Mouse (Mus musculus) CH12.LX (cell line): ENCODE results near the gene Olfr470. TPM values are rescaled to one million over a fixed set of nuclear protein-coding genes. Genes with fewer than 3 reads are reported as not detected.
"Not testable (repeated sequence)": the region's sequence is repeated elsewhere in the genome, so short reads cannot be mapped to it uniquely, and the experiment has no call there.

Experiments used
- DNase-seq: peaks from one replicate; pipeline ENCODE4 v3.0.0-alpha.2; 2013; ENCODE audit errors: extremely low read depth
- H3K27ac ChIP-seq: 2 replicates; pipeline ENCODE4 v1.5.1; 2012; ENCODE audit warnings: low read depth, mild to moderate bottlenecking, control low read depth, moderate library complexity; ENCODE audit not compliant: insufficient read depth
- H3K27me3 ChIP-seq: replicated peaks from 2 replicates; pipeline ENCODE3; 2012; ENCODE audit warnings: inconsistent platforms
- H3K36me3 ChIP-seq, 2 experiments: replicated peaks in 1 of 2; 2 replicates each; pipeline versions ENCODE3 to v1.6.1; 2012; ENCODE audit warnings: inconsistent platforms in 1 of 2, low read length in 1 of 2, mild to moderate bottlenecking in 1 of 2, mixed read lengths in 1 of 2, moderate library complexity in 1 of 2; ENCODE audit not compliant: control insufficient read depth in 1 of 2, insufficient read depth in 1 of 2
- H3K4me1 ChIP-seq, 2 experiments: 2 replicates each; pipeline ENCODE4 v1.6.1; 2012; ENCODE audit warnings: inconsistent platforms in 1 of 2, moderate library complexity in 1 of 2; ENCODE audit not compliant: insufficient read depth in 2 of 2, control insufficient read depth in 1 of 2
- H3K4me2 ChIP-seq: 2 replicates; pipeline ENCODE4 v1.6.1; 2012; ENCODE audit warnings: low read depth, mild to moderate bottlenecking, control low read depth; ENCODE audit not compliant: poor library complexity, insufficient read depth, severe bottlenecking
- H3K4me3 ChIP-seq, 3 experiments: fragments of 150-350 bp in 1 of 3; sonication (generic) in 1 of 3; replicated peaks in 1 of 3; 2 replicates each; pipeline versions ENCODE3 to v1.5.1; 2011 to 2012; ENCODE audit warnings: low read depth in 2 of 3, low read length in 2 of 3, mild to moderate bottlenecking in 2 of 3, moderate library complexity in 2 of 3, control low read depth in 1 of 3, improper control_type of control experiment in 1 of 3, inconsistent platforms in 1 of 3, mixed read lengths in 1 of 3; ENCODE audit not compliant: poor library complexity in 1 of 3
- H3K79me2 ChIP-seq: replicated peaks from 2 replicates; pipeline ENCODE4 v1.6.1; 2012; ENCODE audit warnings: mild to moderate bottlenecking, moderate library complexity; ENCODE audit not compliant: control insufficient read depth, poor library complexity, insufficient read depth, severe bottlenecking; ENCODE audit errors: extremely low read depth
- H3K9ac ChIP-seq: 2 replicates; pipeline ENCODE4 v1.6.1; 2012; ENCODE audit warnings: low read depth, mild to moderate bottlenecking, control low read depth, moderate library complexity; ENCODE audit not compliant: insufficient read depth
- H3K9me3 ChIP-seq: replicated peaks from 2 replicates; pipeline ENCODE3; 2012; ENCODE audit warnings: low read length, inconsistent platforms, mixed read lengths
- CHD1 ChIP-seq: IDR thresholded peaks from 2 replicates; pipeline ENCODE4 v1.6.1; 2012; ENCODE audit warnings: low read depth, low read length, improper control_type of control experiment, inconsistent platforms
- CHD2 ChIP-seq: IDR thresholded peaks from 2 replicates; pipeline ENCODE4 v1.6.1; 2011; ENCODE audit warnings: low read length, improper control_type of control experiment
- CTCF ChIP-seq, 2 experiments: IDR thresholded peaks in 1 of 2; conservative IDR thresholded peaks in 1 of 2; 2 replicates each; pipeline ENCODE4 v1.5.1; 2011 to 2012; ENCODE audit warnings: low read depth in 2 of 2, low read length in 2 of 2, improper control_type of control experiment in 1 of 2, inconsistent platforms in 1 of 2, mild to moderate bottlenecking in 1 of 2, moderate library complexity in 1 of 2
- ELF1 ChIP-seq: IDR thresholded peaks from 2 replicates; pipeline ENCODE4 v1.6.1; 2014; ENCODE audit warnings: low read depth, mild to moderate bottlenecking, inconsistent platforms, low read length, improper control_type of control experiment
- ETS1 ChIP-seq: conservative IDR thresholded peaks from 2 replicates; pipeline ENCODE4 v1.6.1; 2012; ENCODE audit warnings: low read depth, mild to moderate bottlenecking, inconsistent platforms, low read length, improper control_type of control experiment, moderate library complexity
- HCFC1 ChIP-seq: IDR thresholded peaks from 2 replicates; pipeline ENCODE4 v1.6.1; 2012; ENCODE audit warnings: low read depth, mild to moderate bottlenecking, inconsistent platforms, low read length, improper control_type of control experiment
- KAT2A ChIP-seq: IDR thresholded peaks from 2 replicates; pipeline ENCODE4 v1.6.1; 2012; ENCODE audit warnings: low read length, improper control_type of control experiment, inconsistent platforms; ENCODE audit not compliant: insufficient replicate concordance
- MAZ ChIP-seq: IDR thresholded peaks from 2 replicates; pipeline ENCODE4 v1.6.1; 2012; ENCODE audit warnings: low read depth, mild to moderate bottlenecking, inconsistent platforms, low read length, improper control_type of control experiment, moderate library complexity
- NELFE ChIP-seq: IDR thresholded peaks from 2 replicates; pipeline ENCODE4 v1.6.1; 2011; ENCODE audit warnings: low read depth, low read length, improper control_type of control experiment
- PAX5 ChIP-seq: IDR thresholded peaks from 2 replicates; pipeline ENCODE4 v1.6.1; 2012; ENCODE audit warnings: low read length, inconsistent platforms, mixed read lengths
- RAD21 ChIP-seq: IDR thresholded peaks from 2 replicates; pipeline ENCODE4 v1.6.1; 2011; ENCODE audit warnings: low read depth, mild to moderate bottlenecking, low read length, improper control_type of control experiment, moderate library complexity
- RCOR1 ChIP-seq: conservative IDR thresholded peaks from 2 replicates; pipeline ENCODE4 v1.6.1; 2012; ENCODE audit warnings: low read depth, mild to moderate bottlenecking, inconsistent platforms, low read length, improper control_type of control experiment
- SIN3A ChIP-seq: IDR thresholded peaks from 2 replicates; pipeline ENCODE4 v1.6.1; 2012; ENCODE audit warnings: low read length, improper control_type of control experiment, inconsistent platforms
- SMC3 ChIP-seq: IDR thresholded peaks from 2 replicates; pipeline ENCODE4 v1.6.1; 2011; ENCODE audit warnings: low read depth, low read length, improper control_type of control experiment
- TBP ChIP-seq: conservative IDR thresholded peaks from 2 replicates; pipeline ENCODE4 v1.6.1; 2011; ENCODE audit warnings: low read depth, low read length, improper control_type of control experiment
- USF1 ChIP-seq: IDR thresholded peaks from 2 replicates; pipeline ENCODE4 v1.6.1; 2014; ENCODE audit warnings: low read depth, mild to moderate bottlenecking, inconsistent platforms, low read length, improper control_type of control experiment
- dilution Hi-C: fragments of 300-500 bp; cut with MboI; formaldehyde crosslinking; loops from 2 replicates; pipeline ENCODE4 v1.14.3; 2020; ENCODE audit warnings: low sequenced_read_pairs; ENCODE audit not compliant: extremely low pct_unique_long_range_greater_than_20kb, extremely low pct_ligation_motif_present
- in situ Hi-C: fragments of 300-500 bp; cut with MboI; formaldehyde crosslinking; loops from 3 replicates; pipeline ENCODE4 v1.14.3; 2019; ENCODE audit warnings: low sequenced_read_pairs, low pct_ligation_motif_present, low pct_unique_long_range_greater_than_20kb, mixed read lengths
- polyA plus RNA-seq: library from polyadenylated mRNA; unstranded; fragments of >175 nt; gene quantifications from 2 replicates; pipeline ENCODE4 v1.2.1, GENCODE M21; 2012; ENCODE audit warnings: low read depth; ENCODE audit not compliant: insufficient read length
- total RNA-seq, 2 experiments: library from RNA; depleted of rRNA; stranded (reverse); fragments of 300-350 nt in 1 of 2; fragments of >200 nt in 1 of 2; gene quantifications; 2 replicates each; pipeline ENCODE4 v1.2.3; 2012 to 2014

Olfr470 gene
- total RNA-seq (2012; rRNA removed) = not detected in 2 replicates
- not detected in 2 replicates for total RNA-seq (2014; rRNA removed)
- polyA plus RNA-seq = not detected in 2 replicates

- H3K36me3 ChIP-seq, H3K27me3 ChIP-seq, H3K4me1 ChIP-seq, H3K4me3 ChIP-seq, H3K4me2 ChIP-seq, H3K9me3 ChIP-seq, DNase-seq, H3K79me2 ChIP-seq, dilution Hi-C loops, in situ Hi-C loops, H3K9ac ChIP-seq, H3K27ac ChIP-seq: not testable (repeated sequence)
Observed at GRCm38 (mm10) chr7:107847390-107847789, at the start of gene Olfr470. Gene Olfr470 (minus strand): TSS chr7:107847490.

DNA sequence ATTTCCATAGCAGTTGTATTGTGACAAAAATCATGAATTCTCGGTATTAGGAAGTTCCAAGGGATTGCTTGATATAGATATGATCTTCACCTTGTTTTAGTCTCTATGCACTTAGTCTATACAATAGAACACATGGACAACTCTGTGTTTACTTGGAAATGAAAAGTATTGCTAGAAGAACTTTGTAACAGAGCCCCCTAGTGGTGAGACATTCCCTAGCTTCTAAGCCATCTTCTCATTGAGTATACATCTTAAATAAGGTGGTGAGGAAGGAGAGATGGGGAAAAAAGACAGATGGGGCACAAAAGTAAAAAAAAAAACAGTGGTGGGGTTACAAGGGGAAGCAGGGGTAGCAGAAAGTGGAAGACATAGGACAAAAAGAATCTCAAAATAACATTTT lies 5.6 kb downstream of the Olfr470 start:
- no peaks in the 10 kb centered on the region for H3K36me3 ChIP-seq
- no peak for TF ChIP-seq CHD2
- TF ChIP-seq ELF1 = no peak
- TF ChIP-seq RCOR1 = no peak
- TF ChIP-seq USF1 = no peak
- TF ChIP-seq ETS1 = no peak
- TF ChIP-seq KAT2A = no peak
- TF ChIP-seq RAD21 = peak; percentile 13
- TF ChIP-seq HCFC1 = no peak
- no peak for TF ChIP-seq TBP
- TF ChIP-seq NELFE = no peak
- no peak for TF ChIP-seq PAX5
- TF ChIP-seq SMC3 = peak; percentile 25
- TF ChIP-seq CHD1 = no peak
- TF ChIP-seq MAZ = no peak
- TF ChIP-seq SIN3A = no peak
- peak; percentile 44 to 68; a peak in 3 of 4 replicates for TF ChIP-seq CTCF (conservative IDR thresholded peaks at IDR 0.05 in 1 of 2, IDR thresholded peaks at IDR 0.05 in 1 of 2; ENCODE audit: low read depth in 2 of 2, low read length in 2 of 2)
- TF ChIP-seq, all 38 proteins: peak for 3
- Histone ChIP-seq H3K4me2 (no peak overlapping the region), H3K27me3 (no peaks in the 10 kb centered on the region), H3K4me1 (no peaks in the 10 kb centered on the region), H3K27ac (no peak overlapping the region), H3K9ac (no peak overlapping the region), H3K4me3 (no peak overlapping the region), H3K9me3 (no peaks in the 10 kb centered on the region), H3K79me2 (no peaks in the 10 kb centered on the region)
- in situ Hi-C loops (no loop called here), dilution Hi-C loops (no loop called here)
- DNase-seq = peak; percentile 38

DNA sequence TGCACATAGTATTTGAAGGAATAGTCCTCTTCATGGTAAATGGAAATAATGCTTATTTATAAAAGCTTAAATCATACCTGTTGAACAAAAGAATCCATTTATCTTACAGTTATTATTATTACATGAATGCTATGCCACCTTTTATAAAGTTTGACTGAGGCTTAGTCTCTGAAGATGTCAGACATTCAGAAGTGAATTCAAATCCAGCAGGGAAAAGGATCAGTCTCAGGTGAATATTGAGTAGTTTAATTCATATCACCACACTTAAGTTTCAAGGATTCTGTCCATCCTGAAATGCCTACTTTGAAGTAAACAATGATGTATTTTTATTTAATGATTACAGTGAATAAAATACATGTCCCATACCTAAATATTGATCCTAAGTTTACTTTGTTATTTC lies 21.8 kb downstream of the Olfr470 start, which contains the start of gene Olfr469:
Gene Olfr469, minus strand, starts transcription at position 101 of the 400 bp plus-strand sequence.
- H3K9ac ChIP-seq, H3K4me2 ChIP-seq, H3K36me3 ChIP-seq, H3K79me2 ChIP-seq, H3K4me3 ChIP-seq, in situ Hi-C loops, H3K9me3 ChIP-seq, H3K27me3 ChIP-seq, H3K4me1 ChIP-seq, H3K27ac ChIP-seq, DNase-seq, dilution Hi-C loops: not testable (repeated sequence)

- DNase-seq, H3K79me2 ChIP-seq, H3K27ac ChIP-seq, in situ Hi-C loops, H3K36me3 ChIP-seq, H3K4me1 ChIP-seq, H3K4me2 ChIP-seq, H3K9me3 ChIP-seq, H3K9ac ChIP-seq, H3K4me3 ChIP-seq, dilution Hi-C loops, H3K27me3 ChIP-seq: not testable (repeated sequence)
Observed at GRCm38 (mm10) chr7:107823867-107824266, 23.4 kb downstream of the Olfr470 start.
